7 mouse cellular contexts compared by ENCODE assay signal in the genomic region with DNA sequence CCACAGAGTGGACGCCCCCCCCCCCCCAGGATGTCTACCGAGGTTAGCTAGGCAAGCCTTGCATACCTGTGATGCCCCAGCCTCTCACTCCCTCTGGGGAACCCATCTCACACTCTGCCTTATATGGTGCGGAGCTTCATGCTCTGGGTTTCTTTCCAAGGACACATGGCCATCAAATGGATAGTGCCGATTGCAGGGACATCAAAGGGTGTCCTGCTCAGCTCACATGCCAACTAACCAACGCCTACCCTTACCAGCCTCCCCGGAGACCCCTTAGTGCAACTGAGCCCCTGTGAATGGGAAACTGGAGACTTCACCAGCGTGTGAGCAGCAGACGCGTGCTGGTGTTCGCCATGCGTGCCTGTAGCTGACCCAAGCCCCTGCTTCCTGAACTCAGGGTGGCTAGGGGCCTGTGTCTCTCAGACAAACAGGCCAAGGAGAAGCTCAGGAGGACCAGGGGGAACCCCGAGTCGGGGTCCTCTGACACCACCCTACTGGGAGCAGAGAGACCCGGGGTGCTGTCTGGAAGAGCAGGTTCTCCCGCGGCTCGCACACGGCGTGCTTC. TPM values are rescaled to one million over a fixed set of nuclear protein-coding genes. Genes with fewer than 3 reads are reported as not detected.
DNase-seq lines count a peak whose midpoint lies in the region; ATAC-seq and TF ChIP-seq lines count a peak whose summit lies in the region.

No protein-coding gene starts in this region.

- peak overlapping the region; percentile 90 for H3K4me3 ChIP-seq in layer of hippocampus, adult 2 months
- H3K4me3 ChIP-seq in bone marrow, adult 2 months (replicated peaks; ENCODE audit: control insufficient read depth, low read depth, low read length) = no peak overlapping the region
- H3K4me3 ChIP-seq in forebrain, embryonic 11.5 days (ENCODE audit: low read depth, low read length) = peak overlapping the region; percentile 86
- H3K4me3 ChIP-seq in limb, embryonic 13.5 days = peak overlapping the region; percentile 91
- peak overlapping the region; percentile 54 for H3K4me3 ChIP-seq in small intestine, adult 2 months (ENCODE audit: low read depth, low read length)

- peaks cover 2% of the 10 kb centered on the region for H3K4me1 ChIP-seq in bone marrow, adult 2 months (ENCODE audit: control insufficient read depth, insufficient read depth, low read length)
- peaks cover 8% of the 10 kb centered on the region; the same call in 1 of the 2 replicates for H3K4me1 ChIP-seq in forebrain, embryonic 11.5 days (replicated peaks; ENCODE audit: control insufficient read depth, insufficient read depth, low read length)
- peaks cover 38% of the 10 kb centered on the region for H3K4me1 ChIP-seq in limb, embryonic 13.5 days
- H3K4me1 ChIP-seq in small intestine, adult 2 months (ENCODE audit: control insufficient read depth, insufficient read depth, insufficient read length, low read length) = peaks cover 6% of the 10 kb centered on the region

- H3K36me3 ChIP-seq in forebrain, embryonic 11.5 days (ENCODE audit: control insufficient read depth, insufficient read depth, low read length) = no peaks in the 10 kb centered on the region
- H3K36me3 ChIP-seq in limb, embryonic 13.5 days = no peaks in the 10 kb centered on the region
- no peaks in the 10 kb centered on the region for H3K36me3 ChIP-seq in small intestine, adult 2 months (ENCODE audit: control insufficient read depth, insufficient read depth, low read length)

- peaks cover 14% of the 10 kb centered on the region for H3K27me3 ChIP-seq in forebrain, embryonic 11.5 days (ENCODE audit: control insufficient read depth, insufficient read depth, low read length)
- H3K27me3 ChIP-seq in limb, embryonic 13.5 days = no peaks in the 10 kb centered on the region
- H3K27me3 ChIP-seq in small intestine, adult 2 months (ENCODE audit: control insufficient read depth, insufficient read depth, low read length) = peaks cover 21% of the 10 kb centered on the region

- TF ChIP-seq CTCF in layer of hippocampus, adult 2 months (conservative IDR thresholded peaks at IDR 0.05) = no peak
- TF ChIP-seq CTCF in bone marrow, adult 2 months (IDR thresholded peaks at IDR 0.05; ENCODE audit: control insufficient read depth, insufficient read depth, low read length) = no peak
- no peak for TF ChIP-seq CTCF in small intestine, adult 2 months (IDR thresholded peaks at IDR 0.05; ENCODE audit: extremely low read depth, insufficient read length, insufficient replicate concordance, low read depth, low read length)

- H3K4me2 ChIP-seq in forebrain, embryonic 11.5 days (ENCODE audit: low read depth, low read length, severe bottlenecking) = peak overlapping the region; percentile 99
- peak overlapping the region; percentile 96 for H3K4me2 ChIP-seq in limb, embryonic 13.5 days (replicated peaks)

- DNase-seq in layer of hippocampus, adult 2 months (ENCODE audit: low spot score in 2 of 2) = no peak
- DNase-seq in layer of hippocampus, adult 8-10 months (ENCODE audit: low spot score in 2 of 2) = no peak
- DNase-seq in forebrain, embryonic 11.5 days (ENCODE audit: low spot score) = no peak
- DNase-seq in gastrocnemius, postnatal 25 days = no peak

- ATAC-seq in forebrain, embryonic 11.5 days (replicated peaks; ENCODE audit: low FRiP score) = peak; percentile 28; the same call in 1 of the 2 replicates
- ATAC-seq in limb, embryonic 13.5 days (ENCODE audit: low FRiP score, low read depth) = peak; percentile 34; the same call in 1 of the 2 replicates

- H3K9ac ChIP-seq in forebrain, embryonic 11.5 days (ENCODE audit: low read length) = peak overlapping the region; percentile 95
- H3K9ac ChIP-seq in limb, embryonic 13.5 days = peak overlapping the region; percentile 97

- no peak for TF ChIP-seq POLR2A in bone marrow, adult 2 months (IDR thresholded peaks at IDR 0.05; ENCODE audit: borderline replicate concordance, control insufficient read depth, low read depth, low read length)
- TF ChIP-seq POLR2A in small intestine, adult 2 months (IDR thresholded peaks at IDR 0.05; ENCODE audit: low read depth, low read length) = no peak

- H3K9me3 ChIP-seq in forebrain, embryonic 11.5 days (ENCODE audit: control insufficient read depth, low read length) = no peaks in the 10 kb centered on the region
- H3K9me3 ChIP-seq in limb, embryonic 13.5 days = no peaks in the 10 kb centered on the region

- H3K27ac ChIP-seq in layer of hippocampus, adult 2 months = peak overlapping the region; percentile 86
- peak overlapping the region; percentile 21; the same call in 1 of the 2 replicates for H3K27ac ChIP-seq in bone marrow, adult 2 months (ENCODE audit: control insufficient read depth, insufficient read depth, low read depth, low read length, poor library complexity)
- H3K27ac ChIP-seq in forebrain, embryonic 11.5 days (ENCODE audit: low read depth, low read length) = no peak overlapping the region
- no peak overlapping the region for H3K27ac ChIP-seq in limb, embryonic 13.5 days
- no peak overlapping the region for H3K27ac ChIP-seq in small intestine, adult 2 months (ENCODE audit: insufficient read depth, low read depth, low read length)

- WGBS in bone marrow, adult 2 months = 9% methylated on average over 19 of the region's 19 CpGs
- WGBS in forebrain, embryonic 11.5 days = 7% methylated on average over 14 of the region's 19 CpGs
- 7% methylated on average over 19 of the region's 19 CpGs for WGBS in limb, embryonic 13.5 days
- WGBS in small intestine, adult 2 months = 6% methylated on average over 19 of the region's 19 CpGs

RNA-seq across cellular contexts. Expression of a gene that starts 0.4 kb away (rescaled TPM):
- total RNA-seq in layer of hippocampus, adult 2 months (2021) = 100 to 1,000 TPM; 130 to 140 TPM
- 100 to 1,000 TPM; 146 to 169 (median 150) TPM for total RNA-seq in layer of hippocampus, adult 8-10 months (2022)
- 13.7 and 18.1 TPM in 2 replicates for polyA plus RNA-seq in bone marrow, adult 2 months (2011; ENCODE audit: insufficient read depth, insufficient read length, low replicate concordance, missing spikeins)
- 19.4 and 19.5 TPM in 2 replicates for polyA plus RNA-seq in forebrain, embryonic 11.5 days (2014; fragmentation: Nextera tagmentation; extraction: Ambion mirVana)
- polyA plus RNA-seq in limb, embryonic 13.5 days (2015; fragmentation: Nextera tagmentation; extraction: Ambion mirVana) = 38.6 and 42.6 TPM in 2 replicates
- 14.2 and 16.8 TPM in 2 replicates for polyA plus RNA-seq in small intestine, adult 2 months (2012; rRNA removed)
- total RNA-seq in gastrocnemius, postnatal 25 days (2021) = 10 to 100 TPM; 12.6 to 14.4 TPM

Comparison
In these comparisons a context has a peak if more than half of its experiments do, and no peak if none do; other contexts are left out.
1. H3K27ac ChIP-seq: peak in layer of hippocampus, adult 2 months (single experiment) and bone marrow, adult 2 months (single experiment); none in forebrain, embryonic 11.5 days (single experiment), limb, embryonic 13.5 days (single experiment) and small intestine, adult 2 months (single experiment).